Mouse (Mus musculus): Measurements from ENCODE around the gene Arhgap19. TPM values are rescaled to one million over a fixed set of nuclear protein-coding genes. Genes with fewer than 3 reads are reported as not detected.

The Arhgap19 gene
- polyA plus RNA-seq, 1 experiment from 2014 or later = 43.6 TPM

GRCm38 (mm10) chr19:41816915-41817314 lies 15.1 kb upstream of the Arhgap19 start:
- H3K27me3 ChIP-seq (ENCODE audit: control insufficient read depth, insufficient read depth, low read length) = no peaks in the 10 kb centered on the region
- no peak overlapping the region for H3K4me2 ChIP-seq (ENCODE audit: low read depth, severe bottlenecking)
- no peaks in the 10 kb centered on the region for H3K4me1 ChIP-seq (ENCODE audit: control insufficient read depth, insufficient read depth, low read length)
- H3K4me3 ChIP-seq (ENCODE audit: low read depth, low read length) = no peak overlapping the region
- no peak for ATAC-seq (ENCODE audit: insufficient number of reproducible peaks, low FRiP score, low TSS enrichment, low read depth)
- no peak overlapping the region for H3K9ac ChIP-seq (ENCODE audit: low read length)
- WGBS = 62% methylated on average over 5 of the region's 5 CpGs
- H3K36me3 ChIP-seq (ENCODE audit: control insufficient read depth, insufficient read depth, low read length) = no peaks in the 10 kb centered on the region
- no peak for DNase-seq (ENCODE audit: low spot score)
- H3K9me3 ChIP-seq (ENCODE audit: control insufficient read depth, low read length) = no peaks in the 10 kb centered on the region
- no peak overlapping the region; the same call in 1 of the 2 replicates for H3K27ac ChIP-seq (replicated peaks; ENCODE audit: low read depth, low read length)

DNA sequence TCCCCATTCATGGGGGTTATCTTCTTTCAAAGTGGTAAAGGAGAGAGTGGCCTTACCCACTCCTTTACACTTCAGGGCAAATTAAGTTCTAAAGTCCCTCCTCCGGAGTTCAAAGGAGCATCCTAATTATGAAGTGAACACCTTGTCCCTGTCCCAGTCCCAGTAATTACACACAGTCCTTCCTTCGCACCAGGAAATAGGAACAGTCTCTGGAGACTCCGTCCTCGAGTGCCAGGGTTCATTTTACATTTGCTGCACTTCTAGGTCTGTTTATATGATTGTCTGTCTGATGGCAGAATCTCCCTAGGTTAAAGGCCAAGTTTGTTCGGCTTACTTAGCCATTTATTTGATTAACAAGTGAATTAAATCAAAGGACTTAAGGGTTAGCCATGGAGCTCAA lies 14.6 kb upstream of the Arhgap19 start:
- H3K4me2 ChIP-seq (ENCODE audit: low read depth, severe bottlenecking) = no peak overlapping the region
- no peaks in the 10 kb centered on the region for H3K4me1 ChIP-seq (ENCODE audit: control insufficient read depth, insufficient read depth, low read length)
- no peak for DNase-seq (ENCODE audit: low spot score)
- H3K36me3 ChIP-seq (ENCODE audit: control insufficient read depth, insufficient read depth, low read length) = no peaks in the 10 kb centered on the region
- no peak for ATAC-seq (ENCODE audit: insufficient number of reproducible peaks, low FRiP score, low TSS enrichment, low read depth)
- no peaks in the 10 kb centered on the region for H3K9me3 ChIP-seq (ENCODE audit: control insufficient read depth, low read length)
- no peak overlapping the region for H3K27ac ChIP-seq (replicated peaks; ENCODE audit: low read depth, low read length)
- H3K27me3 ChIP-seq (ENCODE audit: control insufficient read depth, insufficient read depth, low read length) = no peaks in the 10 kb centered on the region
- WGBS = 56% methylated on average over 5 of the region's 5 CpGs
- no peak overlapping the region for H3K4me3 ChIP-seq (ENCODE audit: low read depth, low read length)
- H3K9ac ChIP-seq (ENCODE audit: low read length) = no peak overlapping the region

- Histone ChIP-seq H3K36me3 (ENCODE audit: control insufficient read depth, insufficient read depth, low read length) (no peaks in the 10 kb centered on the region), H3K4me3 (ENCODE audit: low read depth, low read length) (no peak overlapping the region), H3K4me1 (ENCODE audit: control insufficient read depth, insufficient read depth, low read length) (no peaks in the 10 kb centered on the region), H3K27ac (replicated peaks; ENCODE audit: low read depth, low read length) (no peak overlapping the region), H3K4me2 (ENCODE audit: low read depth, severe bottlenecking) (no peak overlapping the region), H3K9ac (ENCODE audit: low read length) (no peak overlapping the region), H3K9me3 (ENCODE audit: control insufficient read depth, low read length) (no peaks in the 10 kb centered on the region), H3K27me3 (ENCODE audit: control insufficient read depth, insufficient read depth, low read length) (no peaks in the 10 kb centered on the region)
- WGBS = 95% methylated on average over 4 of the region's 4 CpGs
- ATAC-seq (ENCODE audit: insufficient number of reproducible peaks, low FRiP score, low TSS enrichment, low read depth) = no peak
- no peak for DNase-seq (ENCODE audit: low spot score)
These were observed 11.5 kb upstream of the Arhgap19 start for GRCm38 (mm10) chr19:41813374-41813773.

- Histone ChIP-seq H3K9me3 (ENCODE audit: control insufficient read depth, low read length) (no peaks in the 10 kb centered on the region), H3K4me2 (ENCODE audit: low read depth, severe bottlenecking) (no peak overlapping the region), H3K4me1 (ENCODE audit: control insufficient read depth, insufficient read depth, low read length) (no peaks in the 10 kb centered on the region), H3K27ac (replicated peaks; ENCODE audit: low read depth, low read length) (no peak overlapping the region), H3K4me3 (ENCODE audit: low read depth, low read length) (no peak overlapping the region), H3K27me3 (ENCODE audit: control insufficient read depth, insufficient read depth, low read length) (no peaks in the 10 kb centered on the region), H3K36me3 (ENCODE audit: control insufficient read depth, insufficient read depth, low read length) (no peaks in the 10 kb centered on the region), H3K9ac (ENCODE audit: low read length) (no peak overlapping the region)
- DNase-seq (ENCODE audit: low spot score) = no peak
- ATAC-seq (ENCODE audit: insufficient number of reproducible peaks, low FRiP score, low TSS enrichment, low read depth) = no peak
- 91% methylated on average over 10 of the region's 10 CpGs for WGBS
These were observed 10.7 kb upstream of the Arhgap19 start for GRCm38 (mm10) chr19:41812525-41812924.

DNA sequence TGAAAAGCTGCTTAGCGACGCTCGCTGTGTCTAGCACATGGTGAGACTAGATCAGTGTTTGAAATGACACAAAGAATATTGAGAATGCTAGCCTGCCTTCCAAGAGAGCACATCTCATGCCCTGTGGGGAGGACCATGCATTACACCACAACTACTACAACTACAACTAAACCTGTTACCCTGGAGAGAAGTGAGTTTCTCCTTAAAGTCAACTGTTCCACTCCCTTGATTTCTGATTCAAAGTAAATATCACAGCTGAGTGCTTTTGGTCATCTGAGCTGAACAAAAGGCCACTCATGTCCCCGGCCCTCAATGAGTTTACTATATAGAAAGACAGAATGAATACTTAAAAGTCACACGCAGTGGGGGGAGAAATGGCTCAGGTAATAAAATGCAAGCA lies 8.2 kb upstream of the Arhgap19 start:
- no peak for ATAC-seq (ENCODE audit: insufficient number of reproducible peaks, low FRiP score, low TSS enrichment, low read depth)

GRCm38 (mm10) chr19:41808104-41808634 lies 6.3 kb upstream of the Arhgap19 start:
- Histone ChIP-seq H3K9me3 (ENCODE audit: control insufficient read depth, low read length) (no peaks in the 10 kb centered on the region; the same call in 1 of the 2 replicates), H3K36me3 (ENCODE audit: control insufficient read depth, insufficient read depth, low read length) (no peaks in the 10 kb centered on the region), H3K27me3 (ENCODE audit: control insufficient read depth, insufficient read depth, low read length) (no peaks in the 10 kb centered on the region), H3K4me3 (ENCODE audit: low read depth, low read length) (no peak overlapping the region), H3K9ac (ENCODE audit: low read length) (no peak overlapping the region), H3K4me2 (ENCODE audit: low read depth, severe bottlenecking) (no peak overlapping the region), H3K27ac (replicated peaks; ENCODE audit: low read depth, low read length) (no peak overlapping the region), H3K4me1 (ENCODE audit: control insufficient read depth, insufficient read depth, low read length) (no peaks in the 10 kb centered on the region)
- ATAC-seq (ENCODE audit: insufficient number of reproducible peaks, low FRiP score, low TSS enrichment, low read depth) (no peak), DNase-seq (ENCODE audit: low spot score) (no peak)
- 88% methylated on average over 8 of the region's 8 CpGs for WGBS

More for the DNA sequence above, 8.2 kb upstream of the Arhgap19 start:
- Histone ChIP-seq H3K4me1 (ENCODE audit: control insufficient read depth, insufficient read depth, low read length) (no peaks in the 10 kb centered on the region), H3K4me2 (ENCODE audit: low read depth, severe bottlenecking) (no peak overlapping the region), H3K27me3 (ENCODE audit: control insufficient read depth, insufficient read depth, low read length) (no peaks in the 10 kb centered on the region), H3K9me3 (ENCODE audit: control insufficient read depth, low read length) (no peaks in the 10 kb centered on the region; the same call in 1 of the 2 replicates), H3K4me3 (ENCODE audit: low read depth, low read length) (no peak overlapping the region), H3K9ac (ENCODE audit: low read length) (no peak overlapping the region), H3K36me3 (ENCODE audit: control insufficient read depth, insufficient read depth, low read length) (no peaks in the 10 kb centered on the region), H3K27ac (replicated peaks; ENCODE audit: low read depth, low read length) (no peak overlapping the region)
- no peak for DNase-seq (ENCODE audit: low spot score)
- WGBS = 86% methylated on average over 5 of the region's 5 CpGs

- Histone ChIP-seq H3K27me3 (ENCODE audit: control insufficient read depth, insufficient read depth, low read length) (no peaks in the 10 kb centered on the region), H3K4me1 (ENCODE audit: control insufficient read depth, insufficient read depth, low read length) (no peaks in the 10 kb centered on the region), H3K4me3 (ENCODE audit: low read depth, low read length) (no peak overlapping the region), H3K36me3 (ENCODE audit: control insufficient read depth, insufficient read depth, low read length) (no peaks in the 10 kb centered on the region), H3K9me3 (ENCODE audit: control insufficient read depth, low read length) (no peaks in the 10 kb centered on the region; the same call in 1 of the 2 replicates), H3K27ac (replicated peaks; ENCODE audit: low read depth, low read length) (no peak overlapping the region), H3K4me2 (ENCODE audit: low read depth, severe bottlenecking) (no peak overlapping the region), H3K9ac (ENCODE audit: low read length) (no peak overlapping the region)
- WGBS = 92% methylated on average over 9 of the region's 9 CpGs
- DNase-seq (ENCODE audit: low spot score) = no peak
- no peak for ATAC-seq (ENCODE audit: insufficient number of reproducible peaks, low FRiP score, low TSS enrichment, low read depth)
These were observed 5.7 kb upstream of the Arhgap19 start for GRCm38 (mm10) chr19:41807497-41807896.

DNA sequence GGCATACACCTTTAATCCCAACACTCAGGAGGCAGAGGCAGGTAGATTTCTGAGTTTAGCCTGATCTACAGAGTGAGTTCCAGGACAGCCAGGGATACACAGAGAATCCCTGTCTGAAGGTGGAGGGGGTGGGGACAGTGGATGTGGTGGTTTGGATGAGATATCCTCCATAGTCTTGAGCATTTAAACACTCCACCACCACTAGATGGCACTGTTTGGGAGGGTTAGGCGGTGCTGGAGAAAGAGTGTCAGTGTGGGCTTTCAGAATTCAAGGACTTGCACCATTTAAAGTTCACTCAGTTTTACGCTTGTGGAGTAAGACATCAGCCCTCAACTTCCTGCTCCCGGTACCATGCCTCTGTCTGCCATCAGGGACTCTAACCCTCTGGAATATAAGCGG lies 4.0 kb upstream of the Arhgap19 start:
- no peak for DNase-seq (ENCODE audit: low spot score)
- H3K4me3 ChIP-seq (ENCODE audit: low read depth, low read length) = no peak overlapping the region
- H3K4me2 ChIP-seq (ENCODE audit: low read depth, severe bottlenecking) = no peak overlapping the region
- 85% methylated on average over 4 of the region's 4 CpGs for WGBS
- H3K36me3 ChIP-seq (ENCODE audit: control insufficient read depth, insufficient read depth, low read length) = no peaks in the 10 kb centered on the region
- no peak overlapping the region for H3K9ac ChIP-seq (ENCODE audit: low read length)
- H3K27ac ChIP-seq (replicated peaks; ENCODE audit: low read depth, low read length) = no peak overlapping the region
- no peak for ATAC-seq (ENCODE audit: insufficient number of reproducible peaks, low FRiP score, low TSS enrichment, low read depth)
- H3K27me3 ChIP-seq (ENCODE audit: control insufficient read depth, insufficient read depth, low read length) = no peaks in the 10 kb centered on the region
- no peaks in the 10 kb centered on the region; the same call in 1 of the 2 replicates for H3K9me3 ChIP-seq (ENCODE audit: control insufficient read depth, low read length)
- H3K4me1 ChIP-seq (ENCODE audit: control insufficient read depth, insufficient read depth, low read length) = peaks cover under 1% of the 10 kb centered on the region; the same call in 1 of the 2 replicates

- no peak overlapping the region for H3K27ac ChIP-seq (replicated peaks; ENCODE audit: low read depth, low read length)
- no peak for DNase-seq (ENCODE audit: low spot score)
These were observed 1.5 kb upstream of the Arhgap19 start for GRCm38 (mm10) chr19:41803322-41803721.

More at GRCm38 (mm10) chr19:41803322-41803721, 1.5 kb upstream of the Arhgap19 start:
- Histone ChIP-seq H3K27me3 (ENCODE audit: control insufficient read depth, insufficient read depth, low read length) (no peaks in the 10 kb centered on the region), H3K9me3 (ENCODE audit: control insufficient read depth, low read length) (no peaks in the 10 kb centered on the region; the same call in 1 of the 2 replicates), H3K9ac (ENCODE audit: low read length) (no peak overlapping the region), H3K4me2 (ENCODE audit: low read depth, severe bottlenecking) (no peak overlapping the region), H3K4me3 (ENCODE audit: low read depth, low read length) (no peak overlapping the region), H3K4me1 (ENCODE audit: control insufficient read depth, insufficient read depth, low read length) (peaks cover 8% of the 10 kb centered on the region), H3K36me3 (ENCODE audit: control insufficient read depth, insufficient read depth, low read length) (no peaks in the 10 kb centered on the region)
- 50% methylated on average over 7 of the region's 7 CpGs for WGBS
- ATAC-seq (ENCODE audit: insufficient number of reproducible peaks, low FRiP score, low TSS enrichment, low read depth) = no peak
